Mouse (Mus musculus): ENCODE measurements at regions not wholly inside any gene's neighbourhood (a gene's known extent, or its start where the extent isn't known, plus 50 kb on each side); places are given as distances from the start of the nearest gene placed in this dataset.

- no peak for TF ChIP-seq CTCF (IDR thresholded peaks at IDR 0.05; ENCODE audit: low read depth, low read length)
- no peak for TF ChIP-seq POLR2A (IDR thresholded peaks at IDR 0.05; ENCODE audit: extremely low read depth, insufficient read depth, low read length)
Measured at GRCm38 (mm10) chr3:150152893-150153292, 1162.5 kb upstream of the Adgrl2 start.
